Mouse (Mus musculus) midbrain, embryonic 16.5 days (tissue): Measurements from ENCODE around the gene Aspg. TPM values are rescaled to one million over a fixed set of nuclear protein-coding genes. Genes with fewer than 3 reads are reported as not detected.

Experiments used
- ATAC-seq: fragments of 200-750 bp; cut with Nextera tagmentation; 2 replicates; pipeline ENCODE4 v1.8.0; 2017; ENCODE audit warnings: moderate TSS enrichment
- H3K27ac ChIP-seq: fragments of 300-500 bp; sonication (generic); 2 replicates; pipeline ENCODE4 v1.5.1; 2014; ENCODE audit warnings: mild to moderate bottlenecking, low read length, mixed read lengths
- H3K27me3 ChIP-seq: fragments of 300-500 bp; sonication (generic); 2 replicates; pipeline ENCODE4 v1.6.1; 2014; ENCODE audit warnings: low read depth, low read length, mixed read lengths; ENCODE audit not compliant: control insufficient read depth, insufficient read depth
- H3K36me3 ChIP-seq: fragments of 300-500 bp; sonication (generic); 2 replicates; pipeline ENCODE4 v1.6.1; 2014; ENCODE audit warnings: mild to moderate bottlenecking, low read length, moderate library complexity, mixed read lengths; ENCODE audit not compliant: control insufficient read depth, insufficient read depth
- H3K4me1 ChIP-seq: fragments of 300-500 bp; sonication (generic); 2 replicates; pipeline ENCODE4 v1.6.1; 2014; ENCODE audit warnings: mild to moderate bottlenecking, low read length, mixed read lengths; ENCODE audit not compliant: control insufficient read depth, insufficient read depth
- H3K4me2 ChIP-seq: fragments of 300-500 bp; sonication (generic); 2 replicates; pipeline ENCODE4 v1.6.1; 2014; ENCODE audit warnings: mild to moderate bottlenecking, low read length, mixed read lengths
- H3K4me3 ChIP-seq: fragments of 300-500 bp; sonication (generic); 2 replicates; pipeline ENCODE4 v1.5.1; 2014; ENCODE audit warnings: low read depth, mild to moderate bottlenecking, low read length, moderate library complexity, mixed read lengths
- H3K9ac ChIP-seq: fragments of 300-500 bp; sonication (generic); 2 replicates; pipeline ENCODE4 v1.6.1; 2014; ENCODE audit warnings: low read depth, low read length, mixed read lengths
- H3K9me3 ChIP-seq: fragments of 300-500 bp; sonication (generic); replicated peaks from 2 replicates; pipeline ENCODE4 v1.6.1; 2014; ENCODE audit warnings: mild to moderate bottlenecking, low read length, mixed read lengths; ENCODE audit not compliant: control insufficient read depth, poor library complexity, severe bottlenecking
- WGBS: fragments of 180-500 bp; shearing (Covaris S2); extraction: QIAGEN DNeasy Blood & Tissue Kit; methylation state at CpG from one replicate; pipeline ENCODE4 v1.1.7; 2014; 5-methylcytosine and 5-hydroxymethylcytosine counted together
- polyA plus RNA-seq: library from polyadenylated mRNA; unstranded; fragments of >200 nt; fragmentation: Nextera tagmentation; extraction: Ambion mirVana; gene quantifications from 2 replicates; pipeline ENCODE4 v1.2.1, GENCODE M21; 2015

Aspg gene
- polyA plus RNA-seq, 1 experiment from 2014 or later: 0.74 TPM

GRCm38 (mm10) chr12:112109701-112110100 lies 3.2 kb downstream of the Aspg start:
- H3K9ac ChIP-seq: no peak overlapping the region
- H3K4me3 ChIP-seq: no peak overlapping the region
- no peak overlapping the region for H3K27ac ChIP-seq
- WGBS: 83% methylated on average over 9 of the region's 9 CpGs
- H3K36me3 ChIP-seq: no peaks in the 10 kb centered on the region
- no peaks in the 10 kb centered on the region for H3K4me1 ChIP-seq
- no peak for ATAC-seq
- no peaks in the 10 kb centered on the region; the same call in none of the 2 replicates for H3K27me3 ChIP-seq
- H3K4me2 ChIP-seq: no peak overlapping the region
- no peaks in the 10 kb centered on the region for H3K9me3 ChIP-seq

GRCm38 (mm10) chr12:112111323-112111722 lies 4.8 kb downstream of the Aspg start:
- WGBS: 95% methylated on average over 5 of the region's 5 CpGs
- Histone ChIP-seq H3K36me3 (no peaks in the 10 kb centered on the region), H3K4me2 (no peak overlapping the region), H3K9ac (no peak overlapping the region), H3K4me3 (no peak overlapping the region), H3K27ac (no peak overlapping the region), H3K27me3 (no peaks in the 10 kb centered on the region; the same call in none of the 2 replicates), H3K4me1 (no peaks in the 10 kb centered on the region), H3K9me3 (no peaks in the 10 kb centered on the region)
- ATAC-seq: no peak

- Histone ChIP-seq H3K4me2 (no peak overlapping the region), H3K9me3 (no peaks in the 10 kb centered on the region), H3K4me3 (no peak overlapping the region), H3K27me3 (no peaks in the 10 kb centered on the region; the same call in none of the 2 replicates), H3K4me1 (no peaks in the 10 kb centered on the region), H3K27ac (no peak overlapping the region), H3K36me3 (no peaks in the 10 kb centered on the region), H3K9ac (no peak overlapping the region)
- ATAC-seq: no peak
- WGBS: 94% methylated on average over 6 of the region's 6 CpGs
These were observed 5.8 kb downstream of the Aspg start for GRCm38 (mm10) chr12:112112235-112112634.

- Histone ChIP-seq H3K4me3 (no peak overlapping the region), H3K27ac (no peak overlapping the region), H3K4me1 (no peaks in the 10 kb centered on the region), H3K9me3 (no peaks in the 10 kb centered on the region), H3K9ac (no peak overlapping the region), H3K27me3 (no peaks in the 10 kb centered on the region; the same call in none of the 2 replicates), H3K4me2 (no peak overlapping the region), H3K36me3 (no peaks in the 10 kb centered on the region)
- ATAC-seq: 0 out of 2 replicates have a peak, but pooled peaks have one; percentile 46
- 17% methylated on average over 13 of the region's 13 CpGs for WGBS
These were observed 6.4 kb downstream of the Aspg start for GRCm38 (mm10) chr12:112112686-112113396.

GRCm38 (mm10) chr12:112113710-112114109 lies 7.2 kb downstream of the Aspg start:
- H3K9ac ChIP-seq: no peak overlapping the region
- H3K4me2 ChIP-seq: no peak overlapping the region
- WGBS: 14% methylated on average over 7 of the region's 7 CpGs
- H3K9me3 ChIP-seq: no peaks in the 10 kb centered on the region
- peak; percentile 61; the same call in 1 of the 2 replicates for ATAC-seq
- H3K4me3 ChIP-seq: no peak overlapping the region
- no peaks in the 10 kb centered on the region for H3K4me1 ChIP-seq
- no peak overlapping the region for H3K27ac ChIP-seq
- no peaks in the 10 kb centered on the region; the same call in none of the 2 replicates for H3K27me3 ChIP-seq
- H3K36me3 ChIP-seq: no peaks in the 10 kb centered on the region

- no peak overlapping the region for H3K9ac ChIP-seq
- no peaks in the 10 kb centered on the region; the same call in none of the 2 replicates for H3K27me3 ChIP-seq
- no peak for ATAC-seq
- no peak overlapping the region for H3K4me3 ChIP-seq
- H3K27ac ChIP-seq: no peak overlapping the region
- no peak overlapping the region for H3K4me2 ChIP-seq
- no peaks in the 10 kb centered on the region for H3K4me1 ChIP-seq
- WGBS: 79% methylated on average over 5 of the region's 5 CpGs
- no peaks in the 10 kb centered on the region for H3K36me3 ChIP-seq
- no peaks in the 10 kb centered on the region for H3K9me3 ChIP-seq
These were observed 10.5 kb downstream of the Aspg start for GRCm38 (mm10) chr12:112117006-112117405.

- ATAC-seq: no peak
- no peaks in the 10 kb centered on the region for H3K4me1 ChIP-seq
- H3K27me3 ChIP-seq: no peaks in the 10 kb centered on the region; the same call in none of the 2 replicates
- WGBS: 84% methylated on average over 7 of the region's 7 CpGs
- H3K9ac ChIP-seq: no peak overlapping the region
- no peak overlapping the region for H3K27ac ChIP-seq
- no peak overlapping the region for H3K4me3 ChIP-seq
- no peaks in the 10 kb centered on the region for H3K9me3 ChIP-seq
- H3K4me2 ChIP-seq: no peak overlapping the region
- H3K36me3 ChIP-seq: no peaks in the 10 kb centered on the region
These were observed 11.2 kb downstream of the Aspg start for GRCm38 (mm10) chr12:112117649-112118048.

- H3K9me3 ChIP-seq: no peaks in the 10 kb centered on the region
- no peak overlapping the region for H3K9ac ChIP-seq
- no peak overlapping the region for H3K27ac ChIP-seq
- H3K36me3 ChIP-seq: no peaks in the 10 kb centered on the region
- H3K4me3 ChIP-seq: no peak overlapping the region
- H3K4me2 ChIP-seq: no peak overlapping the region
- H3K27me3 ChIP-seq: no peaks in the 10 kb centered on the region; the same call in 1 of the 2 replicates
- H3K4me1 ChIP-seq: no peaks in the 10 kb centered on the region
- WGBS: 77% methylated on average over 3 of the region's 3 CpGs
- no peak for ATAC-seq
These were observed 14.7 kb downstream of the Aspg start for GRCm38 (mm10) chr12:112121188-112121587.

GRCm38 (mm10) chr12:112125903-112126302 lies 19.4 kb downstream of the Aspg start:
- H3K9me3 ChIP-seq: no peaks in the 10 kb centered on the region
- no peak overlapping the region for H3K27ac ChIP-seq
- 0 out of 2 replicates have a peak, but pooled peaks cover 3% of the 10 kb centered on the region for H3K4me1 ChIP-seq
- ATAC-seq: no peak
- peaks cover 9% of the 10 kb centered on the region for H3K27me3 ChIP-seq
- no peak overlapping the region for H3K9ac ChIP-seq
- no peak overlapping the region for H3K4me3 ChIP-seq
- H3K36me3 ChIP-seq: no peaks in the 10 kb centered on the region
- no peak overlapping the region for H3K4me2 ChIP-seq
- WGBS: 87% methylated on average over 14 of the region's 14 CpGs
